Mouse (Mus musculus) kidney, adult 2 months (tissue): Measurements from ENCODE around the gene Zfp740. TPM values are rescaled to one million over a fixed set of nuclear protein-coding genes. Genes with fewer than 3 reads are reported as not detected.

Source experiments
- DNase-seq: peaks from one replicate; pipeline ENCODE4 v3.0.0; 2021
- H3K27ac ChIP-seq: fragments of 200-500 bp; 2 replicates; pipeline ENCODE4 v1.5.1; 2012; ENCODE audit warnings: low read depth, low read length, control low read depth, inconsistent platforms; ENCODE audit not compliant: insufficient read depth
- H3K27me3 ChIP-seq: fragments of 200-500 bp; replicated peaks from 2 replicates; pipeline ENCODE4 v1.6.1; 2012; ENCODE audit warnings: mild to moderate bottlenecking, moderate library complexity, low read length, inconsistent platforms; ENCODE audit not compliant: control insufficient read depth, insufficient read depth
- H3K36me3 ChIP-seq: fragments of 200-500 bp; 2 replicates; pipeline ENCODE4 v1.6.1; 2012; ENCODE audit warnings: mild to moderate bottlenecking, moderate library complexity, low read length, inconsistent platforms; ENCODE audit not compliant: control insufficient read depth, insufficient read depth
- H3K4me1 ChIP-seq: fragments of 200-500 bp; 2 replicates; pipeline ENCODE4 v1.6.1; 2011; ENCODE audit warnings: low read length; ENCODE audit not compliant: control insufficient read depth, insufficient read depth
- H3K4me3 ChIP-seq: fragments of 200-500 bp; 2 replicates; pipeline ENCODE4 v1.5.1; 2011; ENCODE audit warnings: mild to moderate bottlenecking, low read depth, low read length, control low read depth; ENCODE audit not compliant: insufficient read depth
- CTCF ChIP-seq: fragments of 200-500 bp; conservative IDR thresholded peaks from 2 replicates; pipeline ENCODE4 v1.5.1; 2011; ENCODE audit warnings: low read depth, mild to moderate bottlenecking, control low read depth, low read length, moderate library complexity, mixed read lengths; ENCODE audit not compliant: insufficient read depth, insufficient read length
- POLR2A ChIP-seq: fragments of 200-500 bp; IDR thresholded peaks from one replicate; pipeline ENCODE4 v1.6.1; 2011; ENCODE audit warnings: low read depth, low read length, control low read depth
- WGBS: fragments of 180-500 bp; shearing (Covaris S2); methylation state at CpG from one replicate; pipeline ENCODE4 v1.1.7; 2018; 5-methylcytosine and 5-hydroxymethylcytosine counted together
- polyA plus RNA-seq: library from polyadenylated mRNA; depleted of rRNA; stranded (reverse); fragments of >200 nt; gene quantifications from 2 replicates; pipeline ENCODE4 v1.2.3, GENCODE M21; 2012

Gene Zfp740
- polyA plus RNA-seq, 1 experiment = 30.3 TPM

- 71% methylated on average over 9 of the region's 9 CpGs for WGBS
- Histone ChIP-seq H3K27me3 (no peaks in the 10 kb centered on the region), H3K4me3 (no peak overlapping the region), H3K36me3 (no peaks in the 10 kb centered on the region), H3K27ac (no peak overlapping the region), H3K4me1 (peaks cover 8% of the 10 kb centered on the region)
- TF ChIP-seq CTCF = no peak
- TF ChIP-seq POLR2A = no peak
- no peak for DNase-seq
Measured at GRCm38 (mm10) chr15:102249967-102250366, 46.9 kb downstream of the Zfp740 start.

- Histone ChIP-seq H3K4me1 (peaks cover 8% of the 10 kb centered on the region), H3K27ac (no peak overlapping the region), H3K4me3 (no peak overlapping the region), H3K36me3 (no peaks in the 10 kb centered on the region), H3K27me3 (no peaks in the 10 kb centered on the region)
- 86% methylated on average over 5 of the region's 5 CpGs for WGBS
- TF ChIP-seq CTCF (no peak), POLR2A (no peak)
- no peak for DNase-seq
Measured at GRCm38 (mm10) chr15:102250521-102250920, 47.5 kb downstream of the Zfp740 start.

- 52% methylated on average over 14 of the region's 14 CpGs for WGBS
- peak; percentile 58 for DNase-seq
- H3K4me3 ChIP-seq = peak overlapping the region; percentile 53; the same call in 1 of the 2 replicates
Measured at GRCm38 (mm10) chr15:102255547-102256255, 52.7 kb downstream of the Zfp740 start.

GRCm38 (mm10) chr15:102256431-102257201 lies 53.6 kb downstream of the Zfp740 start:
- TF ChIP-seq POLR2A (no peak), CTCF (no peak)
- 13% methylated on average over 22 of the region's 22 CpGs for WGBS
- no peaks in the 10 kb centered on the region for H3K27me3 ChIP-seq
- peak overlapping the region; percentile 68 for H3K27ac ChIP-seq
- peaks cover 5% of the 10 kb centered on the region; the same call in 1 of the 2 replicates for H3K4me1 ChIP-seq
- no peak for DNase-seq
- H3K4me3 ChIP-seq = peak overlapping the region; percentile 53
- H3K36me3 ChIP-seq = no peaks in the 10 kb centered on the region

More at GRCm38 (mm10) chr15:102255547-102256255, 52.7 kb downstream of the Zfp740 start:
- Histone ChIP-seq H3K36me3 (no peaks in the 10 kb centered on the region), H3K27me3 (no peaks in the 10 kb centered on the region), H3K27ac (peak overlapping the region; percentile 68; the same call in 1 of the 2 replicates), H3K4me1 (peaks cover 5% of the 10 kb centered on the region; the same call in 1 of the 2 replicates)
- TF ChIP-seq CTCF (no peak), POLR2A (no peak)

GRCm38 (mm10) chr15:102257202-102258075 lies 54.4 kb downstream of the Zfp740 start, which contains the start of gene Rarg:
Gene Rarg (minus strand): TSS chr15:102257517.
- peak; percentile 75 for DNase-seq
- TF ChIP-seq POLR2A = peak; percentile 25
- no peak for TF ChIP-seq CTCF
- Histone ChIP-seq H3K27me3 (no peaks in the 10 kb centered on the region), H3K36me3 (no peaks in the 10 kb centered on the region), H3K4me1 (peaks cover 5% of the 10 kb centered on the region; the same call in 1 of the 2 replicates), H3K27ac (peak within 1 kb of the TSS; percentile 84), H3K4me3 (peak within 1 kb of the TSS; percentile 53)
- WGBS = 3% methylated on average over 43 of the region's 46 CpGs

- H3K27ac ChIP-seq = peak overlapping the region; percentile 84
Measured at GRCm38 (mm10) chr15:102258076-102258470, 55.0 kb downstream of the Zfp740 start.

More at GRCm38 (mm10) chr15:102258076-102258470, 55.0 kb downstream of the Zfp740 start:
- peak; percentile 68 for DNase-seq
- TF ChIP-seq POLR2A = no peak
- no peak for TF ChIP-seq CTCF
- no peaks in the 10 kb centered on the region for H3K27me3 ChIP-seq
- H3K4me3 ChIP-seq = peak overlapping the region; percentile 53
- 28% methylated on average over 12 of the region's 12 CpGs for WGBS
- peaks cover 5% of the 10 kb centered on the region; the same call in 1 of the 2 replicates for H3K4me1 ChIP-seq
- no peaks in the 10 kb centered on the region for H3K36me3 ChIP-seq
